Mouse (Mus musculus) kidney, embryonic 16.5 days (tissue): ENCODE measurements around the gene Ralgapa2. TPM values are rescaled to one million over a fixed set of nuclear protein-coding genes. Genes with fewer than 3 reads are reported as not detected.

ENCODE experiments used
- ATAC-seq: fragments of 200-750 bp; cut with Nextera tagmentation; 2 replicates; pipeline ENCODE4 v1.8.0; 2017; ENCODE audit warnings: moderate TSS enrichment; ENCODE audit not compliant: low FRiP score, low TSS enrichment
- H3K27ac ChIP-seq: fragments of 300-500 bp; sonication (generic); 2 replicates; pipeline ENCODE4 v1.5.1; 2014; ENCODE audit warnings: low read length
- H3K27me3 ChIP-seq: fragments of 300-500 bp; sonication (generic); 2 replicates; pipeline ENCODE4 v1.6.1; 2014; ENCODE audit warnings: low read length, control low read depth, mixed read lengths; ENCODE audit not compliant: insufficient read depth
- H3K36me3 ChIP-seq: fragments of 300-500 bp; sonication (generic); 2 replicates; pipeline ENCODE4 v1.6.1; 2014; ENCODE audit warnings: low read length, control low read depth, mixed read lengths; ENCODE audit not compliant: insufficient read depth
- H3K4me1 ChIP-seq: fragments of 300-500 bp; sonication (generic); 2 replicates; pipeline ENCODE4 v1.6.1; 2014; ENCODE audit warnings: low read length, control low read depth, mixed read lengths; ENCODE audit not compliant: insufficient read depth
- H3K4me2 ChIP-seq: fragments of 300-500 bp; sonication (generic); replicated peaks from 2 replicates; pipeline ENCODE4 v1.6.1; 2014; ENCODE audit warnings: low read depth, low read length
- H3K4me3 ChIP-seq: fragments of 300-500 bp; sonication (generic); 2 replicates; pipeline ENCODE4 v1.5.1; 2014; ENCODE audit warnings: mild to moderate bottlenecking, low read length
- H3K9ac ChIP-seq: fragments of 300-500 bp; sonication (generic); replicated peaks from 2 replicates; pipeline ENCODE4 v1.6.1; 2014; ENCODE audit warnings: low read length
- H3K9me3 ChIP-seq: fragments of 300-500 bp; sonication (generic); 2 replicates; pipeline ENCODE4 v1.6.1; 2016; ENCODE audit warnings: low read length, control low read depth
- WGBS: fragments of 180-500 bp; shearing (Covaris S2); extraction: QIAGEN DNeasy Blood & Tissue Kit; methylation state at CpG from one replicate; pipeline ENCODE4 v1.1.7; 2014; 5-methylcytosine and 5-hydroxymethylcytosine counted together
- polyA plus RNA-seq: library from polyadenylated mRNA; unstranded; fragments of >200 nt; fragmentation: Nextera tagmentation; extraction: Ambion mirVana; gene quantifications from 2 replicates; pipeline ENCODE4 v1.2.1, GENCODE M21; 2015

Gene Ralgapa2
- polyA plus RNA-seq, 1 experiment from 2014 or later: 6.8 TPM

- H3K9ac ChIP-seq: no peak overlapping the region
- H3K27me3 ChIP-seq: no peaks in the 10 kb centered on the region
- H3K9me3 ChIP-seq: no peaks in the 10 kb centered on the region
- no peak overlapping the region for H3K4me2 ChIP-seq
- H3K27ac ChIP-seq: no peak overlapping the region
- H3K36me3 ChIP-seq: no peaks in the 10 kb centered on the region
- H3K4me3 ChIP-seq: no peak overlapping the region
- WGBS: 29% methylated on average over 3 of the region's 3 CpGs
- no peaks in the 10 kb centered on the region for H3K4me1 ChIP-seq
- ATAC-seq: 0 out of 2 replicates have a peak, but pooled peaks have one; percentile 4
Observed at GRCm38 (mm10) chr2:146307060-146307459, 205.1 kb downstream of the Ralgapa2 start.

DNA sequence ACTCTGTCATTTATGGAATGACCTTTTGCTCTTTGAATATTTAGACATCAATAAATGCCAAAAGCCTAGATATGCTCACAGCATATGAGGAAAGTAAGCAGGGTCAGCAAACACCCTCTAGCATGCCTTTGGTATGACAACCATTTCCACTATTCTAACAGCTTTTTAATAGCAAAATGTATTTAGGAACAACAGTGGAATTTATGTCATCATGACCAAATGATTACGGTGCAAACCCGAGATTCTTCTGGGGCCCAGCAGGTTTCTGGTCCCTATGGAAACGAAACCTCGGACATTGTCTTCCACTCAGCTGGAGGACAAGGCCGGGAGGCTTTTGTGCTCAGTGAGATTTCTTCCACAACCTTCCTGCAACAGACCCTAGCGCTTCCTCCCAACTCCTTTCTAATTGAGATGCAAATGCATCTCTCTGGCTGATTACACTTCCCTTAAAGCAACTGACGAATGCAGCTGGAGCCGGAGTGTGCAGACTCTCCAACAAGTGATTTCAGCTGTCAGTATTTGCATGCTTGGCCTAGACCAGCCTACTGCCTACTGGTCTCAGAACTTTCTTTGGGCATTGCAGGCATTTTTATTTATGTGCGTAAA is 209.9 kb downstream of the Ralgapa2 start:
- 43% methylated on average over 9 of the region's 9 CpGs for WGBS
- H3K4me1 ChIP-seq: no peaks in the 10 kb centered on the region

GRCm38 (mm10) chr2:146300500-146301020 is 211.6 kb downstream of the Ralgapa2 start:
- no peaks in the 10 kb centered on the region for H3K27me3 ChIP-seq
- H3K4me1 ChIP-seq: no peaks in the 10 kb centered on the region
- H3K9ac ChIP-seq: no peak overlapping the region
- no peak for ATAC-seq
- H3K9me3 ChIP-seq: no peaks in the 10 kb centered on the region
- no peak overlapping the region for H3K4me3 ChIP-seq
- H3K4me2 ChIP-seq: no peak overlapping the region
- WGBS: 77% methylated on average over 1 of the region's 1 CpGs
- no peak overlapping the region for H3K27ac ChIP-seq
- H3K36me3 ChIP-seq: no peaks in the 10 kb centered on the region

More for the DNA sequence above, 209.9 kb downstream of the Ralgapa2 start:
- Histone ChIP-seq H3K36me3 (no peaks in the 10 kb centered on the region), H3K4me2 (no peak overlapping the region), H3K27ac (no peak overlapping the region), H3K9ac (no peak overlapping the region), H3K4me3 (no peak overlapping the region), H3K27me3 (no peaks in the 10 kb centered on the region), H3K9me3 (no peaks in the 10 kb centered on the region)
- no peak for ATAC-seq

DNA sequence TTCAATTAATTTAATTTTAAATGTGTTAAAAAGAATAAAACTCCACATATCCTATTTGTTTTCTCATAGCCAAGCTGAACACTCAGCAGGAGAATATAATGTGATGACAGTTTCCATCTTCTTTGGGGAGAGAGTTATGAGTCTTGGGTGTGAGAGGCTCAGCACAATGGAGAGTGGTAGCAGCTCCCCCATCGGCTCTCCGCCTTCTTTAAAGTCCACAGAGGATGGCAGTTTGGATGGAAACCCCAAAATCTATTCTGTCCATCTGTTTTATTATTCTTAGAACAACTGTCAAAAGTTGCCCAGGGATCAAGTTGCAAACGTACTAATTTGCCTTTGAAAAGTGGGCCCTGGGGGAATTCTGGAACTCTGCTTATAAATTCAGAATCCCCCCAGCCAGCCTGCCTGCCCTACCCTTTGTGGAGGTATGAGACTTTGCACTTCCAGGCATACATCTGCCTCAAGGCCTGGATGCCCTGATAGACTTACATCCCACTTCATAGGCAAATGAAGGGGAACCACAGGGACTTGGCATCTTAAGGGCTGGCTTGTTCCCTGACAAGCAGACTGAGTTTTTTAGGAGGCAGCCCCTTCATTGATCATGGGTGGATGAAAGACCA is 212.2 kb downstream of the Ralgapa2 start:
- no peak for ATAC-seq
- H3K27ac ChIP-seq: no peak overlapping the region
- no peak overlapping the region for H3K4me2 ChIP-seq
- H3K36me3 ChIP-seq: no peaks in the 10 kb centered on the region
- H3K4me3 ChIP-seq: no peak overlapping the region
- no peak overlapping the region for H3K9ac ChIP-seq
- WGBS: 63% methylated on average over 3 of the region's 3 CpGs
- no peaks in the 10 kb centered on the region for H3K9me3 ChIP-seq
- no peaks in the 10 kb centered on the region for H3K4me1 ChIP-seq
- H3K27me3 ChIP-seq: no peaks in the 10 kb centered on the region

- Histone ChIP-seq H3K9me3 (no peaks in the 10 kb centered on the region), H3K4me1 (no peaks in the 10 kb centered on the region), H3K36me3 (no peaks in the 10 kb centered on the region), H3K9ac (no peak overlapping the region), H3K4me3 (no peak overlapping the region), H3K4me2 (no peak overlapping the region), H3K27ac (no peak overlapping the region), H3K27me3 (no peaks in the 10 kb centered on the region)
- WGBS: 68% methylated on average over 9 of the region's 9 CpGs
- 0 out of 2 replicates have a peak, but pooled peaks have one; percentile 6 for ATAC-seq
Observed at GRCm38 (mm10) chr2:146293538-146293937, 218.6 kb downstream of the Ralgapa2 start.

DNA sequence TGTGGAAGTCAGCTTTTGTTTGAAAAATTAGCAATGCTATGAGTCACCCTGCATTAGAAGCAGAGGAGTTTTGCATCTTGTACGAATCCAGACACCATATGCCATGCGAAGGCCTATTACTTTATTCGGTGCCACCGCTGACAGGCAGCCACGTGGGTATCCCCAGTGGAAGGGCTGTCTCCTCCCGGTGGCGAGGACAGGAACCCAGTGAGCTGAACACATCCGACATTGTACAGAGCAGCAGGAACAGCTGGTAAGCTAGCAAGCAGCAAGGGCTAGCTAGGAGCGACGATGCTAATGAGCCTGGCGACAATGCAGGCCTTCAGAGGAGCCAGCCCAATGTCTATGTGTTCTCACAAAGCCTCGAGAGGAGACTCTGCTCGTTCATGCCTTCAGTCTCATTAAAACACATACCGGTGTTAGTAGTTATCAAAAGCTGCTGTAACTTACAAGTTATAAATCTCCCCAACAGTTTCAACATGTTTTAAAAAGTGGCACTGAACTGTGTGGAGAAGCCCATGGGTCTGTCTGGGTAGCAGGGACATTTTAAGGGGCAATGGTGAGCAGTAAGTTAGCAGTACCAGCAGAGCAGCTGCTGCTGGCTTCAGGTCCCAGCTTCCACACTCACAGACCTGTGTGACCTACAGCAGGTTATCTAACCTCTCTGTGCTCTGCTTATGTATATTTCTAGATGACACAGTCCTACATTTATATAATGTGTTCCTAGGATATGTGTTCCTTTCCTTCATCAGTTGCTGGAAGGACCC is 221.1 kb downstream of the Ralgapa2 start:
- Histone ChIP-seq H3K4me1 (no peaks in the 10 kb centered on the region), H3K27ac (no peak overlapping the region), H3K27me3 (no peaks in the 10 kb centered on the region), H3K9me3 (no peaks in the 10 kb centered on the region), H3K9ac (no peak overlapping the region), H3K4me2 (no peak overlapping the region), H3K4me3 (no peak overlapping the region), H3K36me3 (no peaks in the 10 kb centered on the region)
- 48% methylated on average over 14 of the region's 14 CpGs for WGBS
- ATAC-seq: 0 out of 2 replicates have a peak, but pooled peaks have one; percentile 42

DNA sequence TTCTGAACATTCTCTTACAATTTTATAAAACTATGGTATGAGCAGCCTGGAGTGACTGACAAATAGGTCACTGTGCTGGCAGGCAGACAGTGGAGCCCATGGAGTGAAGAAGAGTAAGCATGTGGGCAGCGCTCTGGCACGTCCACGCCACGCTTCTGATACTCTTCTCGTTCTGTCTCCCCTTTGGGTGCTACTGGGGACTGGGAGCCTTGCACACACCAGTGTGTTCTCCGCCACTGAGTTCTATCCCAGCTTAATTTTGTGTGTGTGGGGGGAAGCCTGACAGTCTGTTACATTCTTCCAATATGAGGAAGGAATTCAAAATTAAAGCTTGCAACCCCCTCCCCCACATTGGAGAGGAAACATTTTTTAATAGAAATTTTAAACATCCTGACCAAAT is 221.8 kb downstream of the Ralgapa2 start:
- Histone ChIP-seq H3K4me3 (no peak overlapping the region), H3K9me3 (no peaks in the 10 kb centered on the region), H3K4me2 (no peak overlapping the region), H3K4me1 (no peaks in the 10 kb centered on the region), H3K27me3 (no peaks in the 10 kb centered on the region), H3K27ac (no peak overlapping the region), H3K36me3 (no peaks in the 10 kb centered on the region), H3K9ac (no peak overlapping the region)
- no peak for ATAC-seq
- 92% methylated on average over 6 of the region's 6 CpGs for WGBS

DNA sequence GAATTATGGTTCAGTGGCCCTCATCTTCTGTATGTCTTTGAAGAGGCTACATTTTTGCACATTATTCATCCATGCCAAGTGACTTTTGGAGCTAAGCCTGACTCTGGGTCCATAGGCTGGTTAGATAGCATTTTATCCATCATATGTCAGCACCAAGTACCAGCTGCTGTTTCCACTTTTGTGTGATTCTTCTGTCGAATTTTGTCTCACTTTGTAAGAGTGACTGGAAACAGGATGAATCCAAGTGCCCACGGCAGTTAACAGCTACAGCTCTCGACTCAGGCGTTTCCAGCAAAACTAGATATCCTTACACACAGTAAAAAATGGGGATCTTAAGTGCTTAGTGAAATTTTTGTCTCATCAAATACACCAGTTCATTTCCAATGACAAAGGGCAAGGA is 222.8 kb downstream of the Ralgapa2 start:
- Histone ChIP-seq H3K9me3 (no peaks in the 10 kb centered on the region), H3K36me3 (no peaks in the 10 kb centered on the region), H3K27me3 (no peaks in the 10 kb centered on the region), H3K27ac (no peak overlapping the region), H3K4me2 (no peak overlapping the region), H3K4me1 (no peaks in the 10 kb centered on the region), H3K9ac (no peak overlapping the region), H3K4me3 (no peak overlapping the region)
- 84% methylated on average over 4 of the region's 4 CpGs for WGBS
- no peak for ATAC-seq

GRCm38 (mm10) chr2:146288326-146288725 is 223.8 kb downstream of the Ralgapa2 start:
- H3K4me3 ChIP-seq: no peak overlapping the region
- H3K36me3 ChIP-seq: no peaks in the 10 kb centered on the region
- WGBS: 79% methylated on average over 1 of the region's 1 CpGs
- H3K4me1 ChIP-seq: no peaks in the 10 kb centered on the region
- ATAC-seq: no peak
- no peaks in the 10 kb centered on the region for H3K9me3 ChIP-seq
- no peaks in the 10 kb centered on the region for H3K27me3 ChIP-seq
- no peak overlapping the region for H3K27ac ChIP-seq
- H3K9ac ChIP-seq: no peak overlapping the region
- no peak overlapping the region for H3K4me2 ChIP-seq

GRCm38 (mm10) chr2:146287531-146287930 is 224.6 kb downstream of the Ralgapa2 start:
- H3K4me1 ChIP-seq: no peaks in the 10 kb centered on the region
- H3K4me3 ChIP-seq: no peak overlapping the region
- ATAC-seq: no peak
- H3K9me3 ChIP-seq: no peaks in the 10 kb centered on the region
- no peak overlapping the region for H3K27ac ChIP-seq
- H3K9ac ChIP-seq: no peak overlapping the region
- H3K27me3 ChIP-seq: no peaks in the 10 kb centered on the region
- H3K36me3 ChIP-seq: no peaks in the 10 kb centered on the region
- 72% methylated on average over 6 of the region's 6 CpGs for WGBS
- no peak overlapping the region for H3K4me2 ChIP-seq
